Mouse (Mus musculus) spleen, adult 10 weeks (tissue): ENCODE measurements around the gene Mrgpra9. TPM values are rescaled to one million over a fixed set of nuclear protein-coding genes. Genes with fewer than 3 reads are reported as not detected.

ENCODE experiments used
- polyA plus RNA-seq: library from polyadenylated mRNA; stranded (reverse); fragments of 350-450 nt; fragmentation: Illumina TruSeq; extraction: RNeasy Lipid Tissue Mini Kit (QIAGEN cat#74804); gene quantifications from one replicate; pipeline ENCODE4 v1.2.3, GENCODE M21; 2015; ENCODE audit warnings: low replicate concordance; ENCODE audit not compliant: insufficient read depth

Gene Mrgpra9
- polyA plus RNA-seq = not detected

GRCm38 (mm10) chr7:47252770-47253169, at the start of gene Mrgpra9:
TSS of gene Mrgpra9 (minus strand) at chr7:47252848.

GRCm38 (mm10) chr7:47204830-47205229, 47.8 kb downstream of the Mrgpra9 start, which contains the start of gene Mrgpra6:
TSS of gene Mrgpra6 (minus strand) at chr7:47204920.

Other genes with a start within 250 kb of the Mrgpra9 start
- gene Spty2d1, start 244.4 kb downstream of the Mrgpra9 start, polyA plus RNA-seq = 29.6 TPM
- 24.0 TPM for gene Tmem86a, start 202.2 kb downstream of the Mrgpra9 start, polyA plus RNA-seq
- 0.21 TPM for gene Ptpn5, start 119.2 kb downstream of the Mrgpra9 start, polyA plus RNA-seq
- gene Mrgpra6, start 47.9 kb downstream of the Mrgpra9 start, polyA plus RNA-seq = not detected
- gene Mrgpra1, start 101.4 kb upstream of the Mrgpra9 start, polyA plus RNA-seq = not detected
- 0.40 TPM for gene Mrgpra2a, start 199.3 kb upstream of the Mrgpra9 start, polyA plus RNA-seq